Mouse (Mus musculus) kidney, embryonic 16.5 days (tissue): ENCODE measurements around the gene Samd14. TPM values are rescaled to one million over a fixed set of nuclear protein-coding genes. Genes with fewer than 3 reads are reported as not detected.
A peak's percentile ranks its signal among the peaks of the same experiment; 100 is the strongest.

ENCODE experiments used
- ATAC-seq: fragments of 200-750 bp; cut with Nextera tagmentation; 2 replicates; pipeline ENCODE4 v1.8.0; 2017; ENCODE audit warnings: moderate TSS enrichment; ENCODE audit not compliant: low FRiP score, low TSS enrichment
- H3K27ac ChIP-seq: fragments of 300-500 bp; sonication (generic); 2 replicates; pipeline ENCODE4 v1.5.1; 2014; ENCODE audit warnings: low read length
- H3K27me3 ChIP-seq: fragments of 300-500 bp; sonication (generic); 2 replicates; pipeline ENCODE4 v1.6.1; 2014; ENCODE audit warnings: low read length, control low read depth, mixed read lengths; ENCODE audit not compliant: insufficient read depth
- H3K36me3 ChIP-seq: fragments of 300-500 bp; sonication (generic); 2 replicates; pipeline ENCODE4 v1.6.1; 2014; ENCODE audit warnings: low read length, control low read depth, mixed read lengths; ENCODE audit not compliant: insufficient read depth
- H3K4me1 ChIP-seq: fragments of 300-500 bp; sonication (generic); 2 replicates; pipeline ENCODE4 v1.6.1; 2014; ENCODE audit warnings: low read length, control low read depth, mixed read lengths; ENCODE audit not compliant: insufficient read depth
- H3K4me2 ChIP-seq: fragments of 300-500 bp; sonication (generic); replicated peaks from 2 replicates; pipeline ENCODE4 v1.6.1; 2014; ENCODE audit warnings: low read depth, low read length
- H3K4me3 ChIP-seq: fragments of 300-500 bp; sonication (generic); 2 replicates; pipeline ENCODE4 v1.5.1; 2014; ENCODE audit warnings: mild to moderate bottlenecking, low read length
- H3K9ac ChIP-seq: fragments of 300-500 bp; sonication (generic); replicated peaks from 2 replicates; pipeline ENCODE4 v1.6.1; 2014; ENCODE audit warnings: low read length
- H3K9me3 ChIP-seq: fragments of 300-500 bp; sonication (generic); 2 replicates; pipeline ENCODE4 v1.6.1; 2016; ENCODE audit warnings: low read length, control low read depth
- WGBS: fragments of 180-500 bp; shearing (Covaris S2); extraction: QIAGEN DNeasy Blood & Tissue Kit; methylation state at CpG from one replicate; pipeline ENCODE4 v1.1.7; 2014; 5-methylcytosine and 5-hydroxymethylcytosine counted together
- polyA plus RNA-seq: library from polyadenylated mRNA; unstranded; fragments of >200 nt; fragmentation: Nextera tagmentation; extraction: Ambion mirVana; gene quantifications from 2 replicates; pipeline ENCODE4 v1.2.1, GENCODE M21; 2015

Gene Samd14
- polyA plus RNA-seq, 1 experiment from 2014 or later = 19.2 TPM

GRCm38 (mm10) chr11:95075197-95076040 is 65.7 kb downstream of the Samd14 start:
- 2% methylated on average over 19 of the region's 19 CpGs for WGBS
- peak overlapping the region; percentile 70 for H3K4me3 ChIP-seq

More at GRCm38 (mm10) chr11:95075197-95076040, 65.7 kb downstream of the Samd14 start:
- ATAC-seq = peak; percentile 27
- H3K36me3 ChIP-seq = no peaks in the 10 kb centered on the region
- peak overlapping the region; percentile 87 for H3K27ac ChIP-seq
- no peaks in the 10 kb centered on the region for H3K9me3 ChIP-seq
- H3K4me1 ChIP-seq = peaks cover 74% of the 10 kb centered on the region
- H3K9ac ChIP-seq = peak overlapping the region; percentile 77
- no peaks in the 10 kb centered on the region for H3K27me3 ChIP-seq
- H3K4me2 ChIP-seq = peak overlapping the region; percentile 82

Other genes with a start within 250 kb of the Samd14 start
- gene Tmem92, start 227.2 kb upstream of the Samd14 start, polyA plus RNA-seq = not detected in 2 replicates
- gene Col1a1, start 73.7 kb upstream of the Samd14 start, polyA plus RNA-seq = 869 and 941 TPM in 2 replicates
- gene Hils1, start 42.3 kb upstream of the Samd14 start, polyA plus RNA-seq = not detected in 2 replicates
- gene Sgca, start 33.6 kb upstream of the Samd14 start, polyA plus RNA-seq = 0.19 and 0.71 TPM in 2 replicates
- 9.9 and 10.7 TPM in 2 replicates for gene Ppp1r9b, start 18.8 kb upstream of the Samd14 start, polyA plus RNA-seq
- gene Pdk2, start 31.5 kb downstream of the Samd14 start, polyA plus RNA-seq = 72.3 and 85.2 TPM in 2 replicates
- 25.5 and 25.8 TPM in 2 replicates for gene Itga3, start 66.9 kb downstream of the Samd14 start, polyA plus RNA-seq
- 1.1 TPM in 2 replicates for gene Dlx3, start 110.2 kb downstream of the Samd14 start, polyA plus RNA-seq
- gene Dlx4, start 136.4 kb downstream of the Samd14 start, polyA plus RNA-seq = 0.08 TPM in 1 of 2 replicates, not detected in the other